Mouse (Mus musculus): ENCODE results near the gene Ank2. TPM values are rescaled to one million over a fixed set of nuclear protein-coding genes. Genes with fewer than 3 reads are reported as not detected.

Gene Ank2
- polyA plus RNA-seq, 1 experiment from 2014 or later, result 49.5 TPM

GRCm38 (mm10) chr3:126995970-126996369, 503.2 kb downstream of the Ank2 start:
- no peak overlapping the region for H3K4me2 ChIP-seq (ENCODE audit: low read length)
- H3K27me3 ChIP-seq (ENCODE audit: control insufficient read depth, insufficient read depth, low read length), result no peaks in the 10 kb centered on the region
- H3K36me3 ChIP-seq (ENCODE audit: control insufficient read depth, insufficient read depth, low read length), result 0 out of 2 replicates have a peak, but pooled peaks cover 6% of the 10 kb centered on the region
- no peak overlapping the region for H3K9ac ChIP-seq (ENCODE audit: low read length)
- peaks cover 0 to 8% of the 10 kb centered on the region in 2 experiments; a peak in 3 of 4 replicates for H3K4me1 ChIP-seq (ENCODE audit: control insufficient read depth in 2 of 2, insufficient read depth in 2 of 2, low read length in 2 of 2)
- ATAC-seq (ENCODE audit: insufficient number of reproducible peaks, insufficient read depth, low FRiP score, low read depth), result no peak
- H3K9me3 ChIP-seq (ENCODE audit: control insufficient read depth, low read length), result no peaks in the 10 kb centered on the region
- WGBS, result 73% methylated on average over 4 of the region's 4 CpGs
- H3K4me3 ChIP-seq (ENCODE audit: control insufficient read depth in 1 of 2, insufficient read depth in 1 of 2, low read depth in 1 of 2, low read length in 2 of 2), result no peak overlapping the region
- no peak overlapping the region for H3K27ac ChIP-seq (replicated peaks in 1 of 2; ENCODE audit: control insufficient read depth in 1 of 2, insufficient read depth in 1 of 2, low read depth in 2 of 2, low read length in 2 of 2)

- H3K9me3 ChIP-seq (ENCODE audit: control insufficient read depth, low read length), result no peaks in the 10 kb centered on the region
- peaks cover 0 to 8% of the 10 kb centered on the region in 2 experiments; a peak in 3 of 4 replicates for H3K4me1 ChIP-seq (ENCODE audit: control insufficient read depth in 2 of 2, insufficient read depth in 2 of 2, low read length in 2 of 2)
- WGBS, result 66% methylated on average over 7 of the region's 7 CpGs
- H3K4me2 ChIP-seq (ENCODE audit: low read length), result no peak overlapping the region
- H3K27ac ChIP-seq (replicated peaks in 1 of 2; ENCODE audit: control insufficient read depth in 1 of 2, insufficient read depth in 1 of 2, low read depth in 2 of 2, low read length in 2 of 2), result no peak overlapping the region
- H3K4me3 ChIP-seq (ENCODE audit: control insufficient read depth in 1 of 2, insufficient read depth in 1 of 2, low read depth in 1 of 2, low read length in 2 of 2), result no peak overlapping the region
- H3K9ac ChIP-seq (ENCODE audit: low read length), result no peak overlapping the region
- 0 out of 2 replicates have a peak, but pooled peaks cover 6% of the 10 kb centered on the region for H3K36me3 ChIP-seq (ENCODE audit: control insufficient read depth, insufficient read depth, low read length)
- no peaks in the 10 kb centered on the region for H3K27me3 ChIP-seq (ENCODE audit: control insufficient read depth, insufficient read depth, low read length)
- no peak for ATAC-seq (ENCODE audit: insufficient number of reproducible peaks, insufficient read depth, low FRiP score, low read depth)
Observed at GRCm38 (mm10) chr3:126994149-126994548, 505.0 kb downstream of the Ank2 start.

GRCm38 (mm10) chr3:126989936-126990335, 509.2 kb downstream of the Ank2 start:
- Histone ChIP-seq H3K9ac (ENCODE audit: low read length) (no peak overlapping the region), H3K4me2 (ENCODE audit: low read length) (no peak overlapping the region), H3K9me3 (ENCODE audit: control insufficient read depth, low read length) (no peaks in the 10 kb centered on the region), H3K36me3 (ENCODE audit: control insufficient read depth, insufficient read depth, low read length) (peaks cover 7% of the 10 kb centered on the region; the same call in 1 of the 2 replicates), H3K27me3 (ENCODE audit: control insufficient read depth, insufficient read depth, low read length) (no peaks in the 10 kb centered on the region), H3K27ac (replicated peaks in 1 of 2; ENCODE audit: control insufficient read depth in 1 of 2, insufficient read depth in 1 of 2, low read depth in 2 of 2, low read length in 2 of 2) (no peak overlapping the region), H3K4me3 (ENCODE audit: control insufficient read depth in 1 of 2, insufficient read depth in 1 of 2, low read depth in 1 of 2, low read length in 2 of 2) (no peak overlapping the region), H3K4me1 (ENCODE audit: control insufficient read depth in 2 of 2, insufficient read depth in 2 of 2, low read length in 2 of 2) (no peaks in the 10 kb centered on the region)
- ATAC-seq (ENCODE audit: insufficient number of reproducible peaks, insufficient read depth, low FRiP score, low read depth), result no peak
- 61% methylated on average over 3 of the region's 3 CpGs for WGBS

DNA sequence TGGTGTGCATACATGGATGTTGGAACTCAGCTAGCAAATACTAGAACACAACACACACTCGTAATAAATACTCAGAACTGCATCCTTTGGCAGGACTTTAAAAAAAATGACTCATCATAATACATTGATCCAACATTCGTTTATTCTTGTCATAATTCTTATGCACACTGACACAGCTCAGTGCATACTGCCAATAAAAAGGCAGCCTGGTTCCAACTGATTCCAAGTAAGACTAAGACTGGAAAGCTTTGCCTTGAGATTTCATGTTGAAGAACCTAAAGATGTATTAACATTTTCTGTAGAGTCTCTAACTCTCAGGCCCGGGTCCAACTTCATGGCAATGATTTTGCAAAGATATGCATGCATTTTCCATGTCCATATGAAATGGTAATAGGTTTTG, 512.5 kb downstream of the Ank2 start:
- ATAC-seq (ENCODE audit: insufficient number of reproducible peaks, insufficient read depth, low FRiP score, low read depth), result no peak
- WGBS, result 78% methylated on average over 3 of the region's 3 CpGs
- Histone ChIP-seq H3K4me2 (ENCODE audit: low read length) (no peak overlapping the region), H3K4me1 (ENCODE audit: control insufficient read depth in 2 of 2, insufficient read depth in 2 of 2, low read length in 2 of 2) (no peaks in the 10 kb centered on the region), H3K27me3 (ENCODE audit: control insufficient read depth, insufficient read depth, low read length) (no peaks in the 10 kb centered on the region), H3K36me3 (ENCODE audit: control insufficient read depth, insufficient read depth, low read length) (peaks cover 7% of the 10 kb centered on the region; the same call in 1 of the 2 replicates), H3K4me3 (ENCODE audit: control insufficient read depth in 1 of 2, insufficient read depth in 1 of 2, low read depth in 1 of 2, low read length in 2 of 2) (no peak overlapping the region), H3K9me3 (ENCODE audit: control insufficient read depth, low read length) (no peaks in the 10 kb centered on the region), H3K9ac (ENCODE audit: low read length) (no peak overlapping the region), H3K27ac (replicated peaks in 1 of 2; ENCODE audit: control insufficient read depth in 1 of 2, insufficient read depth in 1 of 2, low read depth in 2 of 2, low read length in 2 of 2) (no peak overlapping the region)

- Histone ChIP-seq H3K9me3 (ENCODE audit: control insufficient read depth, low read length) (no peaks in the 10 kb centered on the region), H3K27me3 (ENCODE audit: control insufficient read depth, insufficient read depth, low read length) (no peaks in the 10 kb centered on the region), H3K4me2 (ENCODE audit: low read length) (no peak overlapping the region), H3K36me3 (ENCODE audit: control insufficient read depth, insufficient read depth, low read length) (peaks cover 5% of the 10 kb centered on the region; the same call in 1 of the 2 replicates), H3K4me1 (ENCODE audit: control insufficient read depth in 2 of 2, insufficient read depth in 2 of 2, low read length in 2 of 2) (no peaks in the 10 kb centered on the region), H3K4me3 (ENCODE audit: control insufficient read depth in 1 of 2, insufficient read depth in 1 of 2, low read depth in 1 of 2, low read length in 2 of 2) (no peak overlapping the region), H3K9ac (ENCODE audit: low read length) (no peak overlapping the region), H3K27ac (replicated peaks in 1 of 2; ENCODE audit: control insufficient read depth in 1 of 2, insufficient read depth in 1 of 2, low read depth in 2 of 2, low read length in 2 of 2) (no peak overlapping the region)
- WGBS, result 92% methylated on average over 5 of the region's 5 CpGs
- ATAC-seq (ENCODE audit: insufficient number of reproducible peaks, insufficient read depth, low FRiP score, low read depth), result no peak
Observed at GRCm38 (mm10) chr3:126982814-126983213, 516.3 kb downstream of the Ank2 start.

DNA sequence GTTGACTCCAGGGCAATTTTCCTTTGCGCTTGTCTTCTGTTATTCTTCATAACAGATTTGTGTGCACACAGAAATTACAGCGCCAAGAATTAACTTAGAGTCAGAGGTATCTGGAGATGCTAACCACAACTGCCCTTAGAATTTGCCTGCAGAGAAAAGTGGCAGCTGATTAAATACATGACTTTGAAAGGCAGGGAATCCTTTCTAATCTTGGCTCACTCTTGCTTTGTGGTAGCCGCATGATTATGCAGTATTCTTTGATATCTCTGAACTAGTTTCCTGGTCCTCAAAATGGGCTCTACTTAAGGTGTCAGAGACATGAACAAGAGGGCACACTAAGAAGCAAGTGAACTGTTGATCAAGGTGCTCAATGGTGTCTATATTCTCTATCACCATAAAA, 518.0 kb downstream of the Ank2 start:
- no peak overlapping the region for H3K27ac ChIP-seq (replicated peaks in 1 of 2; ENCODE audit: control insufficient read depth in 1 of 2, insufficient read depth in 1 of 2, low read depth in 2 of 2, low read length in 2 of 2)
- H3K27me3 ChIP-seq (ENCODE audit: control insufficient read depth, insufficient read depth, low read length), result no peaks in the 10 kb centered on the region
- H3K36me3 ChIP-seq (ENCODE audit: control insufficient read depth, insufficient read depth, low read length), result 0 out of 2 replicates have a peak, but pooled peaks cover 3% of the 10 kb centered on the region
- WGBS, result 67% methylated on average over 3 of the region's 3 CpGs
- no peaks in the 10 kb centered on the region for H3K4me1 ChIP-seq (ENCODE audit: control insufficient read depth in 2 of 2, insufficient read depth in 2 of 2, low read length in 2 of 2)
- H3K9me3 ChIP-seq (ENCODE audit: control insufficient read depth, low read length), result no peaks in the 10 kb centered on the region
- H3K9ac ChIP-seq (ENCODE audit: low read length), result no peak overlapping the region
- ATAC-seq (ENCODE audit: insufficient number of reproducible peaks, insufficient read depth, low FRiP score, low read depth), result no peak
- no peak overlapping the region for H3K4me3 ChIP-seq (ENCODE audit: control insufficient read depth in 1 of 2, insufficient read depth in 1 of 2, low read depth in 1 of 2, low read length in 2 of 2)
- H3K4me2 ChIP-seq (ENCODE audit: low read length), result no peak overlapping the region

DNA sequence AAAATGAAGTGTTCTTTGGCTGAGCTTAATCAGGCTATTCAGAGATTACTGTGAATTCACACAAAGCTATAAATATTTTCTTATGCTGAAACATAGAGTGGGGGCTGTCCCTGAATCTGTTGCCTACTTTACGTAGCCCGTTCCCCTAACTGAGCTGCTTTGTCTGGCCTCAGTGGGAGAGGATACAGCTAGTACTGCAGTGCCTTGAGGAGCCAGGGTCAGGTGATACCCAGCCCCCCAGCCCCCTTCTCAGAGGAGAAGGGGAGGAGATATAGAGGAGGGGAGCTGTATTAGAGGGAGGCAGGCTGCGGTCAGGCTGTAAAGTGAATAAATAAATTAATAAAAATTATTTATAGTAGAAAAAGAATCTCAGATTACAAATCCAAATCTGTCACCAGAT, 519.5 kb downstream of the Ank2 start:
- Histone ChIP-seq H3K9ac (ENCODE audit: low read length) (no peak overlapping the region), H3K4me1 (ENCODE audit: control insufficient read depth in 2 of 2, insufficient read depth in 2 of 2, low read length in 2 of 2) (no peaks in the 10 kb centered on the region), H3K27me3 (ENCODE audit: control insufficient read depth, insufficient read depth, low read length) (no peaks in the 10 kb centered on the region), H3K4me2 (ENCODE audit: low read length) (no peak overlapping the region), H3K4me3 (ENCODE audit: control insufficient read depth in 1 of 2, insufficient read depth in 1 of 2, low read depth in 1 of 2, low read length in 2 of 2) (no peak overlapping the region), H3K9me3 (ENCODE audit: control insufficient read depth, low read length) (no peaks in the 10 kb centered on the region), H3K36me3 (ENCODE audit: control insufficient read depth, insufficient read depth, low read length) (0 out of 2 replicates have a peak, but pooled peaks cover 3% of the 10 kb centered on the region), H3K27ac (replicated peaks in 1 of 2; ENCODE audit: control insufficient read depth in 1 of 2, insufficient read depth in 1 of 2, low read depth in 2 of 2, low read length in 2 of 2) (no peak overlapping the region)
- ATAC-seq (ENCODE audit: insufficient number of reproducible peaks, insufficient read depth, low FRiP score, low read depth), result no peak
- WGBS, result 86% methylated on average over 3 of the region's 3 CpGs

GRCm38 (mm10) chr3:126978768-126979410, 520.3 kb downstream of the Ank2 start:
- no peaks in the 10 kb centered on the region for H3K4me1 ChIP-seq (ENCODE audit: control insufficient read depth in 2 of 2, insufficient read depth in 2 of 2, low read length in 2 of 2)
- H3K4me2 ChIP-seq (ENCODE audit: low read length), result no peak overlapping the region
- no peak overlapping the region for H3K9ac ChIP-seq (ENCODE audit: low read length)
- no peaks in the 10 kb centered on the region for H3K27me3 ChIP-seq (ENCODE audit: control insufficient read depth, insufficient read depth, low read length)
- whole genome bisulfite sequencing, result 53% methylated on average over 11 of the region's 11 CpGs
- no peak overlapping the region for H3K27ac ChIP-seq (replicated peaks in 1 of 2; ENCODE audit: control insufficient read depth in 1 of 2, insufficient read depth in 1 of 2, low read depth in 2 of 2, low read length in 2 of 2)
- no peak overlapping the region for H3K4me3 ChIP-seq (ENCODE audit: control insufficient read depth in 1 of 2, insufficient read depth in 1 of 2, low read depth in 1 of 2, low read length in 2 of 2)
- ATAC-seq (ENCODE audit: insufficient number of reproducible peaks, insufficient read depth, low FRiP score, low read depth), result no peak
- H3K36me3 ChIP-seq (ENCODE audit: control insufficient read depth, insufficient read depth, low read length), result 0 out of 2 replicates have a peak, but pooled peaks cover 3% of the 10 kb centered on the region
- H3K9me3 ChIP-seq (ENCODE audit: control insufficient read depth, low read length), result no peaks in the 10 kb centered on the region

All from heart, embryonic 14.5 days (tissue).